In the genomic region with DNA sequence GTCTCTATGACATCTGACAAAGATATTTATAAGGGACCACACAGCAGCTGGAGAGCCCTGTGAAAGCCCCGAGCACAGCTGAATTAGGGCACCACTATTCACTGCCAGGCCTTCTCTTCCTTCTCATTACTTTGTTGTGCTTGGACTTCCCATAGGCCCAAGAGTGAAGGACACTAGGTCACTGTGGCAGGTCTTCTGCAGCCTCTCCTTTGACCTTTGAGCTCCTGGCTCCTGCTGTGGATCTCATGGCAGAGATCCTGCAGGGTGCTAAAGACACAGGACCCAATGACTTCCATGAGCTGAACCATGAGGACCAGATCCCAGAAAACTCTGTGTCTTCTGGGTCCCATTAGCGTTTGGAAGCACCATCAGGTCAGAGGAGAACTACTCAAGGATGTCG, we compare ENCODE assay signal across 18 mouse cellular contexts. TPM values are rescaled to one million over a fixed set of nuclear protein-coding genes. Genes with fewer than 3 reads are reported as not detected.
DNase-seq lines count a peak whose midpoint lies in the region; TF ChIP-seq lines count a peak whose summit lies in the region.
"Had no signal": no experiment of that assay in that cellular context is flagged by ENCODE, and none has a peak within 500 bp of the region (broad histone marks: within the 10 kb centered on the region; RNA-seq: fewer than 3 reads in every experiment).

No protein-coding gene starts in this region.

- no peak overlapping the region for H3K4me2 ChIP-seq in myocyte (ENCODE audit: low read depth)
- H3K4me2 ChIP-seq: embryonic facial prominence, embryonic 12.5 days; forebrain, embryonic 13.5 days; forebrain, embryonic 15.5 days had no signal

- no peaks in the 10 kb centered on the region for H3K9me3 ChIP-seq in heart, embryonic 10.5 days
- H3K9me3 ChIP-seq: embryonic facial prominence, embryonic 10.5 days; embryonic facial prominence, embryonic 12.5 days; forebrain, embryonic 15.5 days had no signal

- no peaks in the 10 kb centered on the region for H3K79me2 ChIP-seq in myocyte (ENCODE audit: control insufficient read depth, insufficient read depth)

- H3K36me3 ChIP-seq in heart, embryonic 10.5 days, result no peaks in the 10 kb centered on the region; the same call in 1 of the 2 replicates
- peaks cover 4% of the 10 kb centered on the region for H3K36me3 ChIP-seq in myocyte (ENCODE audit: control insufficient read depth, insufficient read depth)
- H3K36me3 ChIP-seq: forebrain, embryonic 15.5 days had no signal

- DNase-seq in heart, embryonic 10.5 days (ENCODE audit: low spot score), result no peak
- no peak for DNase-seq in heart, postnatal 10 days
- DNase-seq in kidney, adult 9 months, result peak; percentile 45
- DNase-seq in kidney, postnatal 10 days, result no peak
- DNase-seq in adipocyte (ENCODE audit: low spot score), result no peak
- DNase-seq: adrenal gland, adult 8-10 months; adrenal gland, postnatal 14 days; adrenal gland, postnatal 36 days; cerebellum, adult 11-12 months; cerebellum, adult 2 months; cerebellum, adult 9-10 months; cerebellum, postnatal 10 days; cerebellum, postnatal 25 days had no signal

- 84% methylated on average over 3 of the region's 3 CpGs for WGBS in heart, embryonic 10.5 days

- no peak overlapping the region for H3K4me3 ChIP-seq in heart, embryonic 10.5 days
- H3K4me3 ChIP-seq in myocyte, result no peak overlapping the region
- H3K4me3 ChIP-seq: embryonic facial prominence, embryonic 10.5 days; embryonic facial prominence, embryonic 12.5 days; forebrain, embryonic 13.5 days; forebrain, embryonic 15.5 days had no signal

- intact Hi-C loops in heart, postnatal 10 days (cut with DNase I), result no loop called here

- H3ac ChIP-seq in myocyte (ENCODE audit: control insufficient read depth, insufficient read length), result no peak overlapping the region

- H3K4me1 ChIP-seq in heart, embryonic 10.5 days, result peaks cover 24% of the 10 kb centered on the region

- peak overlapping the region; percentile 59 for H3K27ac ChIP-seq in heart, embryonic 10.5 days
- H3K27ac ChIP-seq: embryonic facial prominence, embryonic 10.5 days; embryonic facial prominence, embryonic 12.5 days; forebrain, embryonic 13.5 days; forebrain, embryonic 15.5 days had no signal

- no peaks in the 10 kb centered on the region for H3K27me3 ChIP-seq in heart, embryonic 10.5 days (ENCODE audit: insufficient read depth, poor library complexity, severe bottlenecking)
- no peaks in the 10 kb centered on the region for H3K27me3 ChIP-seq in myocyte (ENCODE audit: control insufficient read depth, insufficient read depth, insufficient read length)
- H3K27me3 ChIP-seq: embryonic facial prominence, embryonic 12.5 days; forebrain, embryonic 13.5 days; forebrain, embryonic 15.5 days had no signal

- TF ChIP-seq POLR2A in myocyte (IDR thresholded peaks at IDR 0.05; ENCODE audit: insufficient read length, low read depth), result no peak

TF ChIP-seq in myocyte, 11 proteins besides CTCF, POLR2A, EP300 and RAD21:
- TF ChIP-seq MYOD1 (IDR thresholded peaks at IDR 0.05; ENCODE audit: control insufficient read depth in 1 of 3, insufficient read length in 2 of 3, low read depth in 2 of 3), result peak in 1 of 3 experiments; percentile 29
- no peak for TF ChIP-seq MYOG (IDR thresholded peaks at IDR 0.05; ENCODE audit: control insufficient read depth in 1 of 3, insufficient read depth in 1 of 3, insufficient read length in 2 of 3, low read depth in 2 of 3)
- peak; percentile 2 for TF ChIP-seq TCF12 (IDR thresholded peaks at IDR 0.05; ENCODE audit: insufficient read depth, poor library complexity, severe bottlenecking)

RNA-seq across cellular contexts. Expression of gene Irf2bp2, which starts 15.1 kb away (rescaled TPM):
- 4.6 and 6.5 TPM in 2 replicates for polyA plus RNA-seq in heart, embryonic 10.5 days (2016; fragmentation: Nextera tagmentation; extraction: Ambion mirVana)
- total RNA-seq in heart, postnatal 10 days (2021), result 100 to 1,000 TPM; 101 to 154 TPM
- polyA plus RNA-seq in myocyte (2012; fragmentation: generic; extraction: Trizol), result 16.8 TPM
